ENCODE assay signal across 18 mouse cellular contexts in the genomic region with DNA sequence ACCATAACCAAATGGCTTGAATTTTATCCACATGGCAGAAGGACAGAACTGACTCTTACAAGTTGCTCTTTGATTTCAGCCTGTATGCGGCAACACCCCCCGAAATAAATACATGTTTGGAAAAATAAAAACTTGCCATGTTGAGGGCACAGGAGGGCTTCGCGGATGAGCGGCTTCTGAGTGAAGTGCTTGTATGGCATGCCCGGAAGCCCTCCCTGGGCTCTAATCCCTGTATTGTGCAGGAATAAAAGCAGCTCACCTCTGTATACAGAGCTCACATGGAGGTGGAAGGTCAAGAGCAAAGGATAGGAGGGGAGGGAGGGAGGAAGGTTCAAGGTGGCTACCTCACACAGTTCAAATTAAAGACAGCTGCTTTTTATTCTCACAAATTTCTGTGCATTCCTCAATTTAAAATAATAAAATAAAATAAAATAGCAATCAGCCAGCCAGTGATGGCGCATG. TPM values are rescaled to one million over a fixed set of nuclear protein-coding genes. Genes with fewer than 3 reads are reported as not detected.
DNase-seq lines count a peak whose midpoint lies in the region; ATAC-seq and TF ChIP-seq lines count a peak whose summit lies in the region.
"Had no signal": no experiment of that assay in that cellular context is flagged by ENCODE, and none has a peak within 500 bp of the region (broad histone marks: within the 10 kb centered on the region; RNA-seq: fewer than 3 reads in every experiment).

No protein-coding gene starts in this region.

- H3K9me3 ChIP-seq in heart, postnatal 0 days (replicated peaks; ENCODE audit: control insufficient read depth, low read length) = no peaks in the 10 kb centered on the region
- H3K9me3 ChIP-seq in liver, postnatal 0 days (ENCODE audit: low read length) = no peaks in the 10 kb centered on the region
- H3K9me3 ChIP-seq in liver, embryonic 12.5 days (replicated peaks) = no peaks in the 10 kb centered on the region
- no peaks in the 10 kb centered on the region for H3K9me3 ChIP-seq in stomach, embryonic 15.5 days
- H3K9me3 ChIP-seq: embryonic facial prominence, embryonic 10.5 days; hindbrain, embryonic 10.5 days; limb, embryonic 13.5 days; midbrain, embryonic 15.5 days had no signal

- no peak for TF ChIP-seq EP300 in heart, postnatal 0 days (IDR thresholded peaks at IDR 0.05; ENCODE audit: low read depth)
- no peak for TF ChIP-seq EP300 in liver, postnatal 0 days (IDR thresholded peaks at IDR 0.05; ENCODE audit: low read depth)

- 88% methylated on average over 7 of the region's 7 CpGs for WGBS in heart, postnatal 0 days
- WGBS in liver, postnatal 0 days (ENCODE audit: insufficient replicate concordance) = 84% methylated on average over 7 of the region's 7 CpGs
- 78% methylated on average over 7 of the region's 7 CpGs for WGBS in liver, embryonic 12.5 days (ENCODE audit: insufficient replicate concordance)
- 84% methylated on average over 7 of the region's 7 CpGs for WGBS in stomach, embryonic 15.5 days

- no peaks in the 10 kb centered on the region for H3K27me3 ChIP-seq in heart, postnatal 0 days (ENCODE audit: control insufficient read depth, insufficient read depth, low read length)
- H3K27me3 ChIP-seq in liver, postnatal 0 days (ENCODE audit: insufficient read depth, low read length) = no peaks in the 10 kb centered on the region
- peaks cover 41% of the 10 kb centered on the region for H3K27me3 ChIP-seq in liver, embryonic 12.5 days (replicated peaks)
- H3K27me3 ChIP-seq in stomach, embryonic 15.5 days (replicated peaks) = no peaks in the 10 kb centered on the region
- H3K27me3 ChIP-seq: midbrain, embryonic 15.5 days had no signal

- H3K4me3 ChIP-seq in heart, postnatal 0 days (ENCODE audit: low read depth, low read length) = no peak overlapping the region
- H3K4me3 ChIP-seq in liver, postnatal 0 days (ENCODE audit: low read depth, low read length) = no peak overlapping the region
- H3K4me3 ChIP-seq in liver, embryonic 12.5 days = no peak overlapping the region
- H3K4me3 ChIP-seq in stomach, embryonic 15.5 days (replicated peaks) = no peak overlapping the region
- H3K4me3 ChIP-seq: embryonic facial prominence, embryonic 10.5 days; limb, embryonic 13.5 days; megakaryocyte, embryonic 14.5 days; midbrain, embryonic 15.5 days had no signal

- peaks cover 88% of the 10 kb centered on the region for H3K4me1 ChIP-seq in heart, postnatal 0 days (ENCODE audit: control insufficient read depth, insufficient read depth)
- peaks cover 70% of the 10 kb centered on the region for H3K4me1 ChIP-seq in liver, postnatal 0 days (ENCODE audit: insufficient read depth)
- peaks cover 83% of the 10 kb centered on the region for H3K4me1 ChIP-seq in liver, embryonic 12.5 days
- peaks cover 89% of the 10 kb centered on the region for H3K4me1 ChIP-seq in stomach, embryonic 15.5 days

- H3K27ac ChIP-seq in heart, postnatal 0 days (ENCODE audit: low read depth) = peak overlapping the region; percentile 88
- 0 out of 2 replicates have a peak overlapping the region, but pooled peaks have one; percentile 6 for H3K27ac ChIP-seq in liver, postnatal 0 days (ENCODE audit: low read depth)
- no peak overlapping the region for H3K27ac ChIP-seq in liver, embryonic 12.5 days
- H3K27ac ChIP-seq in stomach, embryonic 15.5 days = peak overlapping the region; percentile 79
- H3K27ac ChIP-seq: embryonic facial prominence, embryonic 10.5 days; midbrain, embryonic 15.5 days had no signal

- ATAC-seq in heart, postnatal 0 days (ENCODE audit: insufficient read depth, low read depth) = no peak
- ATAC-seq in liver, postnatal 0 days = no peak
- no peak for ATAC-seq in liver, embryonic 12.5 days
- ATAC-seq in stomach, embryonic 15.5 days (ENCODE audit: insufficient read depth, low FRiP score, low read depth) = no peak
- ATAC-seq: CD4-positive, CD25-positive, alpha-beta regulatory T cell, adult 4 months; forebrain, embryonic 14.5 days; midbrain, embryonic 15.5 days had no signal

- peak; percentile 30 for DNase-seq in cerebellum, adult 9-11 months
- DNase-seq in cerebellum, adult 11-12 months = no peak
- DNase-seq in heart, postnatal 0 days (ENCODE audit: low spot score) = no peak
- DNase-seq in heart, adult 8-10 months (ENCODE audit: low spot score) = no peak
- no peak for DNase-seq in liver, postnatal 0 days
- no peak for DNase-seq in layer of hippocampus, adult 8-10 months (ENCODE audit: low spot score in 2 of 2)
- DNase-seq: cerebellum, adult 18-20 months; layer of hippocampus, adult 9-11 months; thymus, postnatal 14 days had no signal

- TF ChIP-seq CTCF in heart, postnatal 0 days (IDR thresholded peaks at IDR 0.05; ENCODE audit: low read depth) = no peak
- TF ChIP-seq CTCF in liver, postnatal 0 days (IDR thresholded peaks at IDR 0.05; ENCODE audit: low read depth) = no peak

- 0 out of 2 replicates have a peak, but pooled peaks cover 4% of the 10 kb centered on the region for H3K36me3 ChIP-seq in heart, postnatal 0 days (replicated peaks; ENCODE audit: control insufficient read depth, insufficient read depth, low read length)
- H3K36me3 ChIP-seq in liver, postnatal 0 days (replicated peaks; ENCODE audit: insufficient read depth, low read length) = no peaks in the 10 kb centered on the region
- H3K36me3 ChIP-seq in liver, embryonic 12.5 days = no peaks in the 10 kb centered on the region
- no peaks in the 10 kb centered on the region for H3K36me3 ChIP-seq in stomach, embryonic 15.5 days
- H3K36me3 ChIP-seq: hindbrain, embryonic 10.5 days; limb, embryonic 13.5 days; midbrain, embryonic 15.5 days had no signal

- H3K9ac ChIP-seq in heart, postnatal 0 days (replicated peaks; ENCODE audit: low read depth, low read length) = no peak overlapping the region
- H3K9ac ChIP-seq in liver, postnatal 0 days (replicated peaks) = no peak overlapping the region
- no peak overlapping the region for H3K9ac ChIP-seq in liver, embryonic 12.5 days
- no peak overlapping the region for H3K9ac ChIP-seq in stomach, embryonic 15.5 days
- H3K9ac ChIP-seq: limb, embryonic 13.5 days; midbrain, embryonic 15.5 days had no signal

- H3K4me2 ChIP-seq in heart, postnatal 0 days (ENCODE audit: low read depth, low read length) = no peak overlapping the region
- H3K4me2 ChIP-seq in liver, postnatal 0 days (ENCODE audit: low read depth, low read length) = no peak overlapping the region
- H3K4me2 ChIP-seq in liver, embryonic 12.5 days = no peak overlapping the region
- 0 out of 2 replicates have a peak overlapping the region, but pooled peaks have one; percentile 19 for H3K4me2 ChIP-seq in stomach, embryonic 15.5 days
- H3K4me2 ChIP-seq: limb, embryonic 13.5 days; midbrain, embryonic 15.5 days had no signal

RNA-seq across cellular contexts. Expression of a gene that starts 5.6 kb away (rescaled TPM):
- 319 and 341 TPM in 2 replicates for total RNA-seq in heart, postnatal 0 days (2014; rRNA removed; ENCODE audit: low replicate concordance)
- 135 and 142 TPM in 2 replicates for polyA plus RNA-seq in heart, postnatal 0 days (2015; fragmentation: Nextera tagmentation; extraction: Ambion mirVana)
- total RNA-seq in heart, adult 8-10 months (2022) = 100 to 1,000 TPM; 224 to 279 (median 261) TPM
- 17.5 and 18.9 TPM in 2 replicates for polyA plus RNA-seq in liver, postnatal 0 days (2015; fragmentation: Nextera tagmentation; extraction: Ambion mirVana)
- 23.9 and 24.3 TPM in 2 replicates for polyA plus RNA-seq in liver, embryonic 12.5 days (2016; fragmentation: Nextera tagmentation; extraction: Ambion mirVana)
- polyA plus RNA-seq in stomach, embryonic 15.5 days (2015; fragmentation: Nextera tagmentation; extraction: Ambion mirVana) = 163 and 173 TPM in 2 replicates
- 10 to 100 TPM; 37.5 to 40.7 (median 39.8) TPM for total RNA-seq in layer of hippocampus, adult 8-10 months (2022)

RNA-seq across cellular contexts. Expression of a gene that starts 22.7 kb away (rescaled TPM):
- total RNA-seq in heart, postnatal 0 days (2014; rRNA removed; ENCODE audit: low replicate concordance) = 58.0 and 66.1 TPM in 2 replicates
- 39.3 and 42.9 TPM in 2 replicates for polyA plus RNA-seq in heart, postnatal 0 days (2015; fragmentation: Nextera tagmentation; extraction: Ambion mirVana)
- 10 to 100 TPM; 13.7 to 19.4 (median 16.4) TPM for total RNA-seq in heart, adult 8-10 months (2022)
- 3.4 and 4.6 TPM in 2 replicates for polyA plus RNA-seq in liver, postnatal 0 days (2015; fragmentation: Nextera tagmentation; extraction: Ambion mirVana)
- polyA plus RNA-seq in liver, embryonic 12.5 days (2016; fragmentation: Nextera tagmentation; extraction: Ambion mirVana) = 11.0 and 11.2 TPM in 2 replicates
- polyA plus RNA-seq in stomach, embryonic 15.5 days (2015; fragmentation: Nextera tagmentation; extraction: Ambion mirVana) = 57.6 and 61.7 TPM in 2 replicates
- 10 to 100 TPM in 2 of 4 experiments, 1 to 10 TPM in 2; 9.3 to 12.4 (median 10.6) TPM for total RNA-seq in layer of hippocampus, adult 8-10 months (2022)
- polyA plus RNA-seq: CD4-positive, CD25-positive, alpha-beta regulatory T cell, adult 4 months had no signal

RNA-seq across cellular contexts. Expression of a gene that starts 23.6 kb away (rescaled TPM):
- total RNA-seq in heart, postnatal 0 days (2014; rRNA removed; ENCODE audit: low replicate concordance) = 106 and 114 TPM in 2 replicates
- 93.0 and 95.9 TPM in 2 replicates for polyA plus RNA-seq in heart, postnatal 0 days (2015; fragmentation: Nextera tagmentation; extraction: Ambion mirVana)
- 10 to 100 TPM in 1 of 4 experiments, 1 to 10 TPM in 3; 9.0 to 11.1 (median 9.0) TPM for total RNA-seq in heart, adult 8-10 months (2022)
- 7.4 and 9.0 TPM in 2 replicates for polyA plus RNA-seq in liver, postnatal 0 days (2015; fragmentation: Nextera tagmentation; extraction: Ambion mirVana)
- 20.1 and 23.8 TPM in 2 replicates for polyA plus RNA-seq in liver, embryonic 12.5 days (2016; fragmentation: Nextera tagmentation; extraction: Ambion mirVana)
- 89.1 and 100 TPM in 2 replicates for polyA plus RNA-seq in stomach, embryonic 15.5 days (2015; fragmentation: Nextera tagmentation; extraction: Ambion mirVana)
- total RNA-seq in layer of hippocampus, adult 8-10 months (2022) = 1 to 10 TPM; 5.3 to 9.2 (median 7.1) TPM
- polyA plus RNA-seq: CD4-positive, CD25-positive, alpha-beta regulatory T cell, adult 4 months had no signal

RNA-seq across cellular contexts. Expression of a gene that starts 36.0 kb away (rescaled TPM):
- 3.5 and 5.7 TPM in 2 replicates for total RNA-seq in heart, postnatal 0 days (2014; rRNA removed; ENCODE audit: low replicate concordance)
- 2.0 TPM in 2 replicates for polyA plus RNA-seq in heart, postnatal 0 days (2015; fragmentation: Nextera tagmentation; extraction: Ambion mirVana)
- total RNA-seq in heart, adult 8-10 months (2022) = 1 to 10 TPM; 1.0 to 2.5 (median 2.0) TPM
- polyA plus RNA-seq in liver, postnatal 0 days (2015; fragmentation: Nextera tagmentation; extraction: Ambion mirVana) = 0.78 and 0.81 TPM in 2 replicates
- 0.43 and 0.47 TPM in 2 replicates for polyA plus RNA-seq in liver, embryonic 12.5 days (2016; fragmentation: Nextera tagmentation; extraction: Ambion mirVana)
- polyA plus RNA-seq in stomach, embryonic 15.5 days (2015; fragmentation: Nextera tagmentation; extraction: Ambion mirVana) = 15.5 and 16.7 TPM in 2 replicates
- 100 to 1,000 TPM; 164 to 201 (median 183) TPM for total RNA-seq in layer of hippocampus, adult 8-10 months (2022)

RNA-seq across cellular contexts. Expression of a gene that starts 49.7 kb away (rescaled TPM):
- 54.4 and 68.3 TPM in 2 replicates for total RNA-seq in heart, postnatal 0 days (2014; rRNA removed; ENCODE audit: low replicate concordance)
- polyA plus RNA-seq in heart, postnatal 0 days (2015; fragmentation: Nextera tagmentation; extraction: Ambion mirVana) = 84.7 and 85.0 TPM in 2 replicates
- 10 to 100 TPM; 18.8 to 28.0 (median 25.2) TPM for total RNA-seq in heart, adult 8-10 months (2022)
- 11.1 and 11.9 TPM in 2 replicates for polyA plus RNA-seq in liver, postnatal 0 days (2015; fragmentation: Nextera tagmentation; extraction: Ambion mirVana)
- 38.3 and 38.6 TPM in 2 replicates for polyA plus RNA-seq in liver, embryonic 12.5 days (2016; fragmentation: Nextera tagmentation; extraction: Ambion mirVana)
- 108 TPM in 2 replicates for polyA plus RNA-seq in stomach, embryonic 15.5 days (2015; fragmentation: Nextera tagmentation; extraction: Ambion mirVana)
- total RNA-seq in layer of hippocampus, adult 8-10 months (2022) = 10 to 100 TPM; 46.8 to 59.5 (median 50.4) TPM
